Mouse (Mus musculus) frontal cortex, postnatal 14 days (tissue): ENCODE results near the gene Hlcs.
A peak's percentile ranks its signal among the peaks of the same experiment; 100 is the strongest.

Experiments
- DNase-seq, 2 experiments: peaks; one replicate each; pipeline ENCODE4 v3.0.0; 2022; ENCODE audit warnings: low spot score in 2 of 2

The Hlcs gene

DNA sequence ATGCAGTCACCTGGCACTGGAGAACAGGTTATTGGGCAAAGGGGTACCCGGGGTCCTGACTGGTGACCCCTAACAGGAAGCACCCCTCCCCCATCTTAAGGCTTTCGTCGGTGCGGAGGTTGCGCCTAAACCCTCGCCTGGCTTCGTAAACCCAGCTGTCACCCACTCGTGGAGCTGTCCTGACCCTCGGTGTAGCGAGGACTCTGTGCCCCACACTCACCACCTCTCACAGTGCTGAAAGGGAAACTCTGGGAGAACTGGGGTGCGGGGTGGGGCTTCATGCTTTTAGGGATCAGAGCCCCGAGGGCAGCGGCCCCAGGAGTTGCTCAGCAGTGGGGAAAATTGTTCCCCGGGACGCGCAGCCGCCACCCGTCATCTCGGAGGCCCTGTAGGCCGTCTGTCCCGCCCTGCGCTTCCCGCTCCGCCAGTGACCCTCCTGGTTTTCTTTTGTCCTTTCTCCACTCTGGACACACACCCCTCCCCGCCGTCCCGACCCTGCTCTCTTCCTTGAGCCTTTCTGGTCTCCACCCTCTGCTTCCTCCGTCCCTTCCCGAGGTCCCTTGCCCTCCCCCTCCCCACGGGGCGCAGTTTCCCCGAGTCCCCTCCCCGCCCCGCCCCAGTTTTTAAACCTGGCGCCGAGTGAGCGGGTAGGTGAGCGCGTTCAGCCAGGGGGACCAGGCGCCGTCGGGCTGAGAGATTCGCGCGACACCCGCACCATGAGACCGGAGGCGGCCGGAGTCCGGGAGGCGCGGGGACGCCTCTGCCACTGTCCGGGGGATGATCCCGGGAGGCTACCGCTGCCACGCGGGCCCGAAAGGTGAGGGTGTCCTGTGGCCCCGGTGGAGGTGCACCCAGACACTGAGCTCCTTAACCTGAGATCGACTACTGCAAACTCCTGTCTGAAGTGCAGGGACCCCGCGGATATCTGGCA lies 14.7 kb upstream of the Hlcs start, which contains the start of gene Ripply3:
Gene Ripply3 (plus strand): TSS at position 640 of the 931 bp plus-strand sequence.
- DNase-seq = no peak

DNA sequence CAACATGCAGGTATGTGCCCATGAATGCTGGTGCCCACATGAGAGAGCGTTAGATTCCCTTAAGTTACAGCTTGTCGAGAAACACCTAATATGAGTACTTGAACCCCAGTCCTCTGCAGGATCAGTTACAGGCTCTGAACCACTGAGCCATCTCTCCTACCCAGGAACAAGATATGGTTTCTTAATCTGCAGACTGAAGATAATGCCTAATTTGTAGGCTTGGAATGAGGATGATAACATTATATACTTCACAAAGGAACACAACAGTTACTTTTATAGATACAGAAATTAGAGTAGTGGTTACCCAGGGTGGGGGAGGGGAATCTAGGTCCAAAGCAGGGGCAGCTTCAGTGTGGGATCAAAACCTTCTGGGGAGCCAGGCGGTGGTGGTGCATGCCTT lies 12.6 kb upstream of the Hlcs start:
- DNase-seq = no peak

DNA sequence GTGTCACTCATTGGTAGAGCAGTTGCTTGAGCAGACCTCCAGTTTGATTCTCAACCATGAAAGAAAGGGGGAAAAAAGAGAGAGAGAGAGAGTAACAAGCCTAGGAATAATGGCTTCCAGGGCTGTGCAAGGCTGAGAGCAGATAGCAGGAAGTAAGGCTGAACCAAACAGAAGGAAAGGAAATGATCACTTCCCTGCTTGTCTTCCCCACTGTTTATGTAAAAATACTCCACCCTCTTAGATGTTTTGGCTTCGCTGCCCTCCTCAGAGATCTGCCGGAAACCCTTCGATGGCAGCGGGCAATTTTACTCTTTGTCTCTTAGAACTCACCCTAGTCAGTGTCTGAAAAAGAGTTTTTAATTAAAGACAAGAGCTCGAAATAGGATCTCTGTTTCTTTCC lies 10.3 kb upstream of the Hlcs start:
- DNase-seq = no peak

DNA sequence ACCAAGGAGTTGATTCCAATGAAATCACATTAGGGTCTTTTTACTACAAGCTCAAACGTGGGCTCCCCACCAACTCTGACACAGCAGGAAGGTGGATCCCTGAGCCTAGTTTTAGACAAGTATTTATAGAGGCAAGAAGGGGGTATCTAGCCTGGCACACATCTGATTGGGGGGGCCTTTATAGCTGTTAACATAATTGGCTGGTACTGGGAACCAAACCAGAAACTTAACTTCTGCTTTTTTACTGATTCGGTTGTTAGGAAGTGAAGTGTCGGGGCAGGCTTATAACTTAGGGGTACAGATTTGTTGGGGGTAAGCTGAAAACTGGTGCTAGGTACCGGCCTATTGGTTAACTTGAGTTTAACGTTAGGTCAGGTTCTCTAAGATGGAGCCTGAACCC lies 6.9 kb upstream of the Hlcs start:
- no peak for DNase-seq

DNA sequence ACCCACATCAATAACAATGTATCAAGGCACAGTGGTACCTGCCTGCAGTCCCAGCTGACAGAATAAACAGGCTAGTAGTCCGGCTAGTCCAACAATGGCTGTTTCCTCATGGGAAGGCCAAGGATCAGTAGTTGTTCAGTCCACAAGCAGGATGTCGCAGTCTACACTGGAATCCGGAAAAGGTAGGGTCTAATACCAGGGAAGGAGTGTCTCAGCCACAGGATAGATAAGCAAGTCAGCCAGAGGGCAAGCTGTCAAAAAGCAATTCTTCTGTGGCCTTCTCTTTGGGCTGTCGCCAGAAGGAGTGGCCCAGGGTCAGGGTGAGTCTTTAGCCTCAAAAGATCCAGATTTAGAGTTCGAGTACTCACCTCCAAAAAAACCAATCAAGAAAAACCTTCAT lies 4.4 kb upstream of the Hlcs start:
- no peak for DNase-seq

DNA sequence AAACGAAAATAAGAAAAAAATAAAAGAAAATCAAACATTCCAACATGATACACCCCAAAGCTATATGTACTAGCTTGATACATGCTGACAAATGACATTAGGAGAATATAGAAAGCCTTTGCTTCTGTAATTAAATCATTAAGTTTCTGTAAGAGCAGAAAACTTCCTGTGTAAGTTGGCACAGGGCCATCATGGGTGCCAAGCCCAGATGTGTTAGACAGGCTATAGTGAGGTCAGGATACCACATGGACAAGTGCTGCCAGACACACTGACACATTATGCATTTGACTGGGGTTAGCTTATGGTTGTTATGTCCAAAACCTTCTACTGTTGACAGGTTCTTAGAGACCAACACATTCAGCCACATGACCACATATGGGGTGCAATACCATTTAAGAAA lies 1.8 kb upstream of the Hlcs start:
- DNase-seq = no peak

DNA sequence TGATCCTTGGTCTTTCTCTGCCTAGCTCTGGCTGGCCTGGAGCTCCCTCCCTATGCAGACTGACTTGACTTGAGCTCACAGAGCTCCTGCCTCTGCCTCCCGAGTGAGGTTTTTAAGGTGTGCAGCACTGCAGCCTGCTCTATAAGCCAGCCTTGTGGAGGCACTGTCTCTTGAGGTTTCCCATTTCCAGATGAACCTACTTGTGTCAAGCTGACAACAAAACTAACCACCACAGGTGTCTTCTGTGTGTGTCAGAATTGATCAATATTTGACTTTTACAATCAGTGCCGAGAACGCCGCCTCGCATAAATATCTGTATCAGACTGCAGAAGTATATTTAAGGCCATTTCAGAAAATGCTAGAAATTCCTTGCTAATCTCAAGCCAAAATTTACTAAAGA lies 1.3 kb upstream of the Hlcs start:
- DNase-seq = no peak

DNA sequence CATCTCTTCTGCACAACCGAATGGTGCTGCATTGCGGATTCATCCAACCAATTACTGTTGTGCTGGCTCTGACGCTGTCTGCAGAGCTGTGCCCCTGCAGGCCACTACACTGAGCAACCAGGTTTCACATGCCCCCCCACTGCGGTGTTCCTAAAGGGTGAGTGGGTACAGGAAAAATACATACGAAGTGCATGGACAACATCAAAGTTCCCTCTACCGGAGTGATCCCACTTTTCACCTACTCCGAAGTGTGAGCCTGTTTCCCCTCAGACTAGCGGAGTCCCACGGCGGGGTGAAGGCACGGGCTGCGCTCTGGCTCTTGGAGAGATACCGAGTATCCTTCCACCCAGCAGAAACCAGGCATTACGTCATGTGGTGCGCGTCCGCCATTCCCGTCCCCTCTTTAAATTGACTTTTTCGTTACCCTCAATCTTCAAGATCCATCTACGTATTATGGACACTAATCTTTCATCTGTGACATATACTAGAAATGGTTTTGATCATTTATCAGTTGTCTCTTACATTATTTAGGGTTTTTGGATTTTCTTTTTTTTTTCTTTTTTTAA lies 625 bp downstream of the Hlcs start:
- peak; percentile 70 to 83 for DNase-seq

DNA sequence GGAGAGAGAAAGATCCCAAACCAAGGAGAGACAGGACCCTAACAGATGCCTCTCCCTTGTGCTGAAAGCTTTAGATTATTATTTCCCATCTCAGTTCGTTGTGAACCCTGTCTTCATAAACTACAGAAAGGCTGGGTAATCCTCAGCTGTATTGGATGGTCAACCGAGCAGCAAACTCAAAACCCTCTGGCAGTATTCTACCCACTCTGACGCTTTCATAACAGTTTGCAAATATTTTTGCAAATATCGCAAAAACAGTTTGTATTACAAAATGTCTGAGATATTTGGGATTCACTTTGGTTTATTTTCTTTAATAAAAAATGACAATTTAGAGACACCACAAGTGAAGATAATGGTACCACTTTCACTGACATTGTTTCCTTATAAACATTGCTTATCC lies 1.4 kb downstream of the Hlcs start:
- DNase-seq = no peak

DNA sequence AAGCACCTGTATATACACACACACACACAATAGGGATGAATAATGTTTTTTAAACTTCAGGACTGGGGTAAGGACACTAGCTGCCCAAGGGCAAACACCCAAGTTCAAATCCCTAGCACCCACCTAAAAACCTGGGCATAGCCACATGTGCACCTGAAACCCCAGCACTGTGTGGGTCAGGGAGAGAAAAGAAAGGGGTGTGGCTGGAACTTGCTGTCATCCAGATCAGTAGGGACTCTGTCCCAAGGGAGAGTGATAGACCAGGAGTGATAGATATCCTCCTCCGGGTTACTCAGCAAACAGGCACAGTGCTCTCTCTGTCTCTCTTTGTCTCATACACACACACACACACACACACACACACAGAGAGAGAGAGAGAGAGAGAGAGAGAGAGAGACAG lies 2.0 kb downstream of the Hlcs start:
- no peak for DNase-seq

DNA sequence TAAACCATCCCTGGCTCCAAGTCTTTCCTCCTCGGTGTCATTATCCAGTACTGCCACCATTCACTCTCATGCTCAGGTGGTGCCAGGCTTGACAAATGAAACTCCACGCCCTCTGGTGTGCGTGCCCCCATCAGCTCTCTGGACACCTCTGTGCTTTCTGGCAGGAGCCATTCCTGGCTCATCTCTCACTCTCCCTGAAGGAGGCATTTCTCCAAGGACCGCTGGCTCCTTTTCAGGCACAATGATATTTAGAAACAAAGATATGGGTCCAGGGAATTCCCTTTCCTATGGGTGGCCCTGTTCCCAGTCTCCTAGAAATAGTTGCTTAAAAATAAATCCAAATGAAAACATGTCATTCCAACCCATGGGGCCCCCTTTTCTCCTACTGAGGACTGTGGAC lies 4.3 kb downstream of the Hlcs start:
- DNase-seq = no peak

DNA sequence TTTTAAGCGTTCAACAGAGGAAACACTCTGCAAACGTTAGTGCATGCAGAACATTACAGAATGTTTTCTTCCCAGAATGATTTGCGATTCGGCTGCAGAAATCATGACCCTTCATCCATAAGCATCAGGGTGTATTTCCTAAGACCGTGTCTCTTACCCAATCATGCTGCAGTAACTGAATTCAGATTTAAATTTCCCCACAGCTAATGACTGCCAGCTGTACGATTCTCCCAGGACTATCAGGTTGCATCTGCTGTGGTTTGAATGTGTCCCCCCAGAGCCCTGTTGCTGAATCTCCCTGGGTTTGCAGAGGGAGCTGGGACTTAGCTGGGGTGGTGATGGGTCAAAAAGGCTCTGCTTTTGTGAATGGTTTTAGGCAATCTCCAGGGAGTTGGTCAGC lies 5.4 kb downstream of the Hlcs start:
- DNase-seq = no peak

DNA sequence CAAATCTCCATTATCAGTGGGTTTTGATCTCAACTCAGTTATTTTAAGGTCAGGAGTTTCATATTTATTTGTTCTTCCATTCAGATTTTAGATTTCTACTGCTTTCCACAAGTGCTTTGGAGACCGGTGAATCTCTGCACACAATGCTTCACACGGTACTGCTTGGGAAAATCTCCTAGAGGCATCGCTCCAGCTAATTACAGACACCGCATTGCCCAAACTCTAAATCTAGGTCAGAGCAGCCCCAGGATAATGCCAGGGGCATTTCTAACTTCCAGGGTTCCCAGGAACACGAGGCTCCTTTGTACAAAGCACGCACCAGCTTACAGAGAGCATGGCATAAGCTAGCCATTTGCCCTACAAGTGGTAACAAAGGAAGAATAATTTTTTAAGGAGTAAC lies 5.8 kb downstream of the Hlcs start:
- DNase-seq = no peak

DNA sequence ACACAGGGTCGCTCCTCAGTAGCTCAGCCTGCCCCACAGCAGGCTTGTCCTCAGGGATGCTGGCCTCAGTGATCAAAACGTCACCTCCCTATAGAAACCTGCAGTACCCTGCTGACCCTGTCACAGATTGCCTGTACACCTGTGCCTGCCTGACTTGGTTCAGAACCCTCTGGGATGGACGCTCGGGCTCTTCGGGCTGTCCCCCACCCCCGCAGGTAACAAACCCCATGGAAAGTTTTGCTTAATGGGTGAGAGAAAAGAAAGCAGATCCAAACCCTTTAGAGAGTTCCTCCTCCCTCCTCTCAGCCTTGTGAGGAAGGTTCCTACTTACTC lies 10.2 kb downstream of the Hlcs start:
- DNase-seq = no peak

DNA sequence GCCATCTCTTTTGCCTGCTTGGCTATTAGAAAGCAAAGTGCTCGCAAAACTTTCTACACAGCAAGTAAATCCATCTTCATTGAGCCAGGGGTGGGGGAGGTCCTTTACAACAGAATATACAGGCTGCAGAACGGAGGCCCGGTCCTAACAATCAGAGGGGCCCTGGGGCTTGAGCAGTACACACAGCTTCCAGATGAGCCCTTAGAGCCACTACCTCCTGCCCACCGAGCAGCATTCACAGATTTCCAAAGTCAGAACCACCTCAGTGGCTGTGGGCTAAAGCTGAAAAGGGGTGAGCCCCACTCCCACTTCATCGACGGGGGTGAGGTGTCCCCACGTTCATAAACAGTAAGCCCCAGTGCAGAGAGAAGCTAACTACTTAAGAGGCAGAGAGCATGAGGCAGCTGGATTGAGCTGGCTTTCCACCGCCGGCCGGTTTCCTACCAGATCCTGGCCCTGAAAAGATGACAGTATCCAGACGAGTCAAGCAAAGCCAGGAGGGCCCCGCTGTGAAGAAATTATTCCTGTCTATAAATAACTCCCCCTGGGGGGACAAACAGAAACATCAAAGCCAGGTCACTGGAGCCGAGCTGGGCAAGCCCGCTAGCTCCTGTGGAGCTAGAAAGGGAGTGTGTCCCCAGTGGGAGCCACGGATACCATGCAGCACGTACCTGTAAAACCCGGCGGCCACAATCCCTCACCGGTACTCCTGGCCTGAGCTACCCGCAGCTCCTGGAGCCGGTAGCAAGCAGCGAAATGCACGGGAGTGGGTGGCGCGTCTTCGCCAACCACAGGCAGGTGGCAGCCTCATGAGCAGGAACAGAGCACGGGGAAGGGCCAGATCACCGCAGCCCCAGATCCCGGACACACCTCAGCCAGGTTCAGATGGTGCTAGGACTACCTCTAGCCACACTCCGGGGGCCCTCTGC lies 10.8 kb downstream of the Hlcs start:
- DNase-seq = peak; percentile 26 to 41

DNA sequence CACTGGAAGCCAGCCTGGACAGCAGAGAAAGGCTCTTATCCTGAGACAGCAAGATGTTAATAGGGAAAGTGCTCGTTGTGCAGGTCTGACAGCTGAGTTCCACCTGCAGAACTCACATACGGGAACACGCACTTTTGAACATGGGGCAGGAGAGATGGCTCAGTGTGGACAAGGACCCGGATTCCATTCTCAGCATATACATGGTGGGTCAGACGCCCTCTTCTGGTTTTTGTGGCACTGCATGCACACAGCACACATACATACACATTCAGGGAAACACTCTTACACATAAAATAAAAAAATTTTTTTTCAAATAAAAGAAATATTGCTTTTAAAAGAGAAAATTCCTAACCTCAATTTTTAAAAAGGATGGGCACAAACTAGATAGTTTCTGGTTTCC lies 11.7 kb downstream of the Hlcs start:
- DNase-seq = no peak

DNA sequence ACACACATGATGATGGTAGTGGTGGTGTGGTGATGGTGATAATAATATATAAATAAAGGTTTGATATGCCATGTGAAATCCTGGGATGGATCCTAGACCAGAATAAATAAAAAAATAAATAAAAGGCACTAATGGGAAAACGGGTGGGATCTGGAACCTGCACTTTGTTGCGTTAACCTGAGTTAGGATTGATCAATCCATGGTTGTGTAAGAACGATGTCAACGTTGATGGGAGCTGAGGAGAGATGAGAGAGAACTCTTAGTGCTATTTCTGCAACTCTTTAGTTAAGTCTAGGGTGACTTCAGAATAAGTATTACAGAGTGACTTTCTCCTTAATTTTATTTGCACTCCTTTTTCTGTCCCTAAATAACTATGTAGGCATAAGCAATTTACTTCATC lies 12.2 kb downstream of the Hlcs start:
- DNase-seq = no peak

DNA sequence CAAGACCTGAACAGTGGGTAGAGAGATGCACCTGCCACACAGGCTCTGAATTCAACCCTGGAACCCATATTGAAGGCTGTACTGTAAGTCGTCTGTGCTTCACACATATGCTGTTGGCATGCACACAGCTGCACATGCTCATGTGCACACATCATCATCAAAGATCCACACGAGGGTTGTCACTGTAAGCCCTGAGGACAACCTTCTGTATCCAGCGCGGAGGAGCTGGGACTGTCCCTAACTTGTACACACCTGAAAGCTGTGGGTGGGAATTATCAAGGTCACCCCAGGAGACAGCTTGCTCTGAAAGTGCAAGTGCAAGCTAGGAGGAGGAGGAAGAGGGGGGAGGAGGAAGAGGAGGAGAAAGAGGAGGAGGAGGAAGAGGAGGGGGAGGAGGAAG lies 14.2 kb downstream of the Hlcs start:
- no peak for DNase-seq

DNA sequence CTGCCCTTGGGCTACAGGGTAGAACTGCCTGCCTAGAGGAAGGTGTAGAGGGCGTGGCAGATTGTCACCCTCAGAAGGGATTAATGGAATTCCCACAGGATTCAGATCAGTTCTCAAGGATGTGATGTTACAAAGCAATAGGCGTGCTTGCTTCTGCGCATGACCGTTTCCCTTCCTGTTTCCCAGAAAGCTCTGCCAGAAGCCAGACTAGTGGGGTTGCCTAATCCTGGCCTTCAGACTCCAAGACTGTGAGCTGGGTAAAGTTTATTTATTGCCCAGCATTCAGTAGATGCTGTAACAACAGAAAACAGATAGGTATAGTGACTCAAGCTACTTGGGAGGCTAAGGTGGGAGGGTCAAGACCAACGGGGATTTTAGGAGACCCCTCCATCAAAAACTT lies 15.3 kb downstream of the Hlcs start:
- no peak for DNase-seq

DNA sequence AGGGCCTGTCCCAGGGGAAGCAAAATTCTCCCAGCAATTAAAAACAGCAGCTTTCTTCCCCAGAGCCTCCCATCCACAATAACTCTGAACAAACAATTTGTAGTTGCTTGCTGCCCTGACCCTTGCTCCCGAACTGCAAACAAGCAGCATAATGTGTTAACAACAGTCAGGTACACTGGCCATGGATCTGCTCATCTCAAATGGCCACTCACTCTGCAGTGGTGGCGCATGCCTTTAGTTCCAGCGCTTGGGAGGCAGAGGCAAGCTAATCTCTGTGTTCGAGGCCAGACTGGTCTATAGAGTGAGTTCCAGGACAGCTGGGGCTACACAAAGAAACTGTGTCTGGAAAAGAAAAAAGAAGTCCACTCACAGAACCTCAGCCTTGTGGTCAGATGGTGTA lies 22.2 kb downstream of the Hlcs start:
- no peak for DNase-seq

DNA sequence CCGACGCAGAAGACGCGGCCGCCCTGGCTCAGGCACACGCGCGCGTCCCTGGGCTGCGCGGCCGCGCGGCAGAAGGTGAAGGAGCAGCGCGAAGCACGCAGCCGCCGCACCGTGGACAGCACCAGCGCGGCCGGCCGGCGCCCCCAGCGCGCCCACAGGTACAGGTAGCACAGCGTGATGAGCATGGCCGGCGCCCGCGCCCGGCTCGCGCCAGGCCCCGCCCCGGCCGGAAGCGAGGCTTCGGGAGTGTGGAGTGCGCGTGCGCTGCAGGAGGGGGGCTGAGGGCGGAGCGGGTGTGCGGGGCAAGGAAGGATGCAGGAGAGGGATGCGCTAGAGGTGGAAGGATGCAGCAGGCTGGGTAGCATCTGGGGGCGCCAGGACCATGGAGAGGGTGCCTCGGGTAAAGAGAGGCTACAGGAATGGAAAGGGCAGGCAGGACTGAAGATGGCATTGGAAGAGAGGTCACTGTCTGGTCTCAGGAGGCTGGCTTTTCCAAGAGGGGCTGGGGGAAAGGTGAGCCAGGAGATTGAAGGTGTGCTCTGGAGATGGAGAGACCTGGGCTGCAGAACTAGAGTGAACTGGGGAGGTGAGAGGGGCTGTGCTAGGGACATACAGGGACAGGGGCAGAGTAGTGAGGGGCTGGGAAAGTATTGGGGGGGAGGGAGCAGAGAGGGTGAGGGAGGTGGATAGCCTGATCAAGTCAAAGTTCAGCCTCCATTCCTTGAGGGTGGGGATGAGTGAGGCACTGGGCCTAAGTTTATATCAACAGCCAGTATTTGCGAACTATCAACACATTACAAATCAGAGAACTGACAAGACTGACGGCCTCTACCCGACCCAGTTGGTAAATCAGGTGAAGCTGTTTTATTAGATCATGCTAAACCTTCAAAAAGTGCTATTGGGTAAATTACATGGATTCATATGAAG lies 23.0 kb downstream of the Hlcs start:
- peak in 1 of 2 experiments; percentile 62 for DNase-seq
